In genomic region chrX:157817571-157818206, GRCm38 (mm10) we compare ENCODE assay signal across 9 mouse cellular contexts. TPM values are rescaled to one million over a fixed set of nuclear protein-coding genes. Genes with fewer than 3 reads are reported as not detected.
A peak's percentile ranks its signal among the peaks of the same experiment; 100 is the strongest.
DNase-seq lines count a peak whose midpoint lies in the region; ATAC-seq and TF ChIP-seq lines count a peak whose summit lies in the region.
"Had no signal": no experiment of that assay in that cellular context is flagged by ENCODE, and none has a peak within 500 bp of the region (broad histone marks: within the 10 kb centered on the region; RNA-seq: fewer than 3 reads in every experiment).

No protein-coding gene starts in this region.

- H3K4me2 ChIP-seq in kidney, postnatal 0 days (ENCODE audit: low read length): peak overlapping the region; percentile 51

- no peaks in the 10 kb centered on the region for H3K9me3 ChIP-seq in kidney, postnatal 0 days (replicated peaks; ENCODE audit: low read length)

- no peak for TF ChIP-seq CTCF in kidney, postnatal 0 days (IDR thresholded peaks at IDR 0.05; ENCODE audit: low read depth)
- no peak for TF ChIP-seq CTCF in cortical plate, adult 2 months (IDR thresholded peaks at IDR 0.05; ENCODE audit: extremely low read depth, insufficient read depth, low read length)
- no peak for TF ChIP-seq CTCF in heart, adult 2 months (IDR thresholded peaks at IDR 0.05)
- TF ChIP-seq CTCF in olfactory bulb, adult 2 months (IDR thresholded peaks at IDR 0.05; ENCODE audit: insufficient read depth, low read depth, low read length): no peak

- intact Hi-C loops in heart, adult 2 months (cut with DNase I): loop anchor here (10.0 kb wide), 1 partner anchor 63 kb away; no protein-coding TSS in a partner anchor

- no peaks in the 10 kb centered on the region for H3K27me3 ChIP-seq in kidney, postnatal 0 days (ENCODE audit: insufficient read depth, low read length)
- no peaks in the 10 kb centered on the region for H3K27me3 ChIP-seq in heart, adult 2 months (ENCODE audit: control insufficient read depth, insufficient read depth, low read length)
- H3K27me3 ChIP-seq: CH12.LX had no signal

- no peak overlapping the region for H3K27ac ChIP-seq in kidney, postnatal 0 days
- peak overlapping the region; percentile 80 for H3K27ac ChIP-seq in cortical plate, adult 2 months (ENCODE audit: insufficient read depth, low read length)
- peak overlapping the region; percentile 47 for H3K27ac ChIP-seq in heart, adult 2 months
- 0 out of 2 replicates have a peak overlapping the region, but pooled peaks have one; percentile 37 for H3K27ac ChIP-seq in olfactory bulb, adult 2 months (ENCODE audit: insufficient read depth, low read depth, low read length)

- TF ChIP-seq EP300 in heart, adult 2 months (IDR thresholded peaks at IDR 0.05; ENCODE audit: insufficient read depth, low read depth, low read length): no peak

- no peak for DNase-seq in kidney, postnatal 0 days (ENCODE audit: low spot score)
- no peak for DNase-seq in kidney, adult 9 months
- DNase-seq in heart, adult 2 months: peak; percentile 51 to 67
- DNase-seq in kidney, postnatal 4 days: peak; percentile 18 to 42
- DNase-seq in layer of hippocampus, adult 18-20 months (ENCODE audit: low spot score in 2 of 2): no peak
- DNase-seq in spleen, postnatal 10 days (ENCODE audit: low spot score in 2 of 2): no peak

- no peaks in the 10 kb centered on the region for H3K79me2 ChIP-seq in heart, adult 2 months (replicated peaks; ENCODE audit: control insufficient read depth, insufficient read depth, low read length)

- H3K4me3 ChIP-seq in kidney, postnatal 0 days (replicated peaks; ENCODE audit: low read depth, low read length): 0 out of 2 replicates have a peak overlapping the region, but pooled peaks have one; percentile 14
- no peak overlapping the region for H3K4me3 ChIP-seq in cortical plate, adult 2 months (ENCODE audit: insufficient read depth, low read length)
- H3K4me3 ChIP-seq in heart, adult 2 months: no peak overlapping the region
- H3K4me3 ChIP-seq in olfactory bulb, adult 2 months (ENCODE audit: insufficient read depth, low read depth, low read length): peak overlapping the region; percentile 5; the same call in 1 of the 2 replicates

- H3K36me3 ChIP-seq in kidney, postnatal 0 days (ENCODE audit: insufficient read depth, low read length): no peaks in the 10 kb centered on the region
- H3K36me3 ChIP-seq in heart, adult 2 months (ENCODE audit: control insufficient read depth, insufficient read depth, low read length): no peaks in the 10 kb centered on the region

- no peaks in the 10 kb centered on the region for H3K4me1 ChIP-seq in kidney, postnatal 0 days (replicated peaks; ENCODE audit: insufficient read depth, low read length)
- no peaks in the 10 kb centered on the region for H3K4me1 ChIP-seq in cortical plate, adult 2 months (ENCODE audit: control insufficient read depth, insufficient read depth, low read length)
- no peaks in the 10 kb centered on the region for H3K4me1 ChIP-seq in heart, adult 2 months (ENCODE audit: control insufficient read depth, insufficient read depth, low read length)
- H3K4me1 ChIP-seq in olfactory bulb, adult 2 months (ENCODE audit: control insufficient read depth, insufficient read depth, low read length): peaks cover 29% of the 10 kb centered on the region

- peak; percentile 66 for ATAC-seq in kidney, postnatal 0 days (replicated peaks; ENCODE audit: low FRiP score, low read depth)

- WGBS in kidney, postnatal 0 days: 23% methylated on average over 31 of the region's 31 CpGs
- WGBS in heart, adult 2 months: 13% methylated on average over 31 of the region's 31 CpGs
- 28% methylated on average over 31 of the region's 31 CpGs for WGBS in olfactory bulb, adult 2 months

- no peak for TF ChIP-seq POLR2A in cortical plate, adult 2 months (IDR thresholded peaks at IDR 0.05; ENCODE audit: extremely low read depth, insufficient read depth, low read length)
- no peak for TF ChIP-seq POLR2A in heart, adult 2 months (IDR thresholded peaks at IDR 0.05; ENCODE audit: insufficient read depth, low read depth, low read length)
- TF ChIP-seq POLR2A in olfactory bulb, adult 2 months (IDR thresholded peaks at IDR 0.05; ENCODE audit: insufficient read depth, low read depth, low read length): no peak

- H3K9ac ChIP-seq in kidney, postnatal 0 days (ENCODE audit: low read depth, low read length): no peak overlapping the region
- 0 out of 2 replicates have a peak overlapping the region, but pooled peaks have one; percentile 19 for H3K9ac ChIP-seq in heart, adult 2 months (ENCODE audit: low read depth, low read length)

RNA-seq across cellular contexts. Expression of gene Klhl34, which starts 0.5 kb away (rescaled TPM):
- 0.09 and 0.27 TPM in 2 replicates for polyA plus RNA-seq in kidney, postnatal 0 days (2015; fragmentation: Nextera tagmentation; extraction: Ambion mirVana)
- 0.06 and 0.17 TPM in 2 replicates for polyA plus RNA-seq in cortical plate, adult 2 months (2012; rRNA removed)
- 10 to 100 TPM in 1 of 2 experiments, 1 to 10 TPM in 1; 4.9 to 10.7 TPM for total RNA-seq in heart, adult 2 months (2021)
- polyA plus RNA-seq in heart, adult 2 months (2012; rRNA removed): 3.6 and 3.9 TPM in 2 replicates
- polyA plus RNA-seq in olfactory bulb, adult 2 months (2012; ENCODE audit: insufficient read depth, insufficient read length, low replicate concordance, missing spikeins): not detected in 2 replicates
- under 1 TPM in 1 of 2 experiments, not detected in 1; 0.15 TPM for total RNA-seq in layer of hippocampus, adult 18-20 months (2021)
- total RNA-seq: CH12.LX had no signal

Comparison
In these comparisons a context has a peak if more than half of its experiments do, and no peak if none do; other contexts are left out.
1. DNase-seq: peak in heart, adult 2 months (2 of 2) and kidney, postnatal 4 days (2 of 2); none in kidney, postnatal 0 days (single experiment), kidney, adult 9 months (single experiment), layer of hippocampus, adult 18-20 months (0 of 2) and spleen, postnatal 10 days (0 of 2).
2. H3K4me3 ChIP-seq: peak in kidney, postnatal 0 days (single experiment) and olfactory bulb, adult 2 months (single experiment); none in cortical plate, adult 2 months (single experiment) and heart, adult 2 months (single experiment).